Mouse (Mus musculus): ENCODE measurements around the gene Gm49395. TPM values are rescaled to one million over a fixed set of nuclear protein-coding genes. Genes with fewer than 3 reads are reported as not detected.

Gene Gm49395
- polyA plus RNA-seq, 1 experiment from 2014 or later: 7.4 TPM

GRCm38 (mm10) chr13:115006213-115006835 is 95.4 kb downstream of the Gm49395 start:
- WGBS: 55% methylated on average over 9 of the region's 9 CpGs
- no peak overlapping the region for H3K27ac ChIP-seq (ENCODE audit: low read depth, low read length)

GRCm38 (mm10) chr13:115005342-115005741 is 96.4 kb downstream of the Gm49395 start:
- no peak overlapping the region for H3K27ac ChIP-seq (ENCODE audit: low read depth, low read length)
- no peak for ATAC-seq
- TF ChIP-seq CTCF (IDR thresholded peaks at IDR 0.05; ENCODE audit: low read depth): no peak

More at GRCm38 (mm10) chr13:115006213-115006835, 95.4 kb downstream of the Gm49395 start:
- Histone ChIP-seq H3K4me3 (ENCODE audit: low read depth, low read length) (no peak overlapping the region), H3K9me3 (ENCODE audit: control insufficient read depth) (no peaks in the 10 kb centered on the region), H3K4me1 (replicated peaks; ENCODE audit: control insufficient read depth, insufficient read depth, low read length) (no peaks in the 10 kb centered on the region), H3K9ac (ENCODE audit: low read depth, low read length) (no peak overlapping the region), H3K36me3 (ENCODE audit: control insufficient read depth, insufficient read depth) (no peaks in the 10 kb centered on the region; the same call in 1 of the 2 replicates), H3K27me3 (replicated peaks; ENCODE audit: control insufficient read depth, insufficient read depth, low read length) (no peaks in the 10 kb centered on the region), H3K4me2 (replicated peaks; ENCODE audit: low read depth) (no peak overlapping the region)
- ATAC-seq: no peak
- TF ChIP-seq CTCF (IDR thresholded peaks at IDR 0.05; ENCODE audit: low read depth): no peak

GRCm38 (mm10) chr13:115003444-115004053 is 98.2 kb downstream of the Gm49395 start:
- TF ChIP-seq CTCF (IDR thresholded peaks at IDR 0.05; ENCODE audit: low read depth): peak; percentile 58
- Histone ChIP-seq H3K4me1 (replicated peaks; ENCODE audit: control insufficient read depth, insufficient read depth, low read length) (no peaks in the 10 kb centered on the region), H3K9ac (ENCODE audit: low read depth, low read length) (no peak overlapping the region), H3K27ac (ENCODE audit: low read depth, low read length) (no peak overlapping the region), H3K36me3 (ENCODE audit: control insufficient read depth, insufficient read depth) (no peaks in the 10 kb centered on the region; the same call in 1 of the 2 replicates), H3K4me3 (ENCODE audit: low read depth, low read length) (no peak overlapping the region), H3K27me3 (replicated peaks; ENCODE audit: control insufficient read depth, insufficient read depth, low read length) (no peaks in the 10 kb centered on the region), H3K9me3 (ENCODE audit: control insufficient read depth) (no peaks in the 10 kb centered on the region), H3K4me2 (replicated peaks; ENCODE audit: low read depth) (no peak overlapping the region)
- 51% methylated on average over 7 of the region's 7 CpGs for WGBS
- no peak for ATAC-seq

More at GRCm38 (mm10) chr13:115005342-115005741, 96.4 kb downstream of the Gm49395 start:
- Histone ChIP-seq H3K4me1 (replicated peaks; ENCODE audit: control insufficient read depth, insufficient read depth, low read length) (no peaks in the 10 kb centered on the region), H3K27me3 (replicated peaks; ENCODE audit: control insufficient read depth, insufficient read depth, low read length) (no peaks in the 10 kb centered on the region), H3K4me2 (replicated peaks; ENCODE audit: low read depth) (no peak overlapping the region), H3K9ac (ENCODE audit: low read depth, low read length) (no peak overlapping the region), H3K36me3 (ENCODE audit: control insufficient read depth, insufficient read depth) (no peaks in the 10 kb centered on the region; the same call in 1 of the 2 replicates), H3K9me3 (ENCODE audit: control insufficient read depth) (no peaks in the 10 kb centered on the region), H3K4me3 (ENCODE audit: low read depth, low read length) (no peak overlapping the region)
- 61% methylated on average over 6 of the region's 6 CpGs for WGBS

- Histone ChIP-seq H3K36me3 (ENCODE audit: control insufficient read depth, insufficient read depth) (no peaks in the 10 kb centered on the region), H3K9ac (ENCODE audit: low read depth, low read length) (no peak overlapping the region), H3K4me1 (replicated peaks; ENCODE audit: control insufficient read depth, insufficient read depth, low read length) (no peaks in the 10 kb centered on the region), H3K4me3 (ENCODE audit: low read depth, low read length) (no peak overlapping the region), H3K27me3 (replicated peaks; ENCODE audit: control insufficient read depth, insufficient read depth, low read length) (no peaks in the 10 kb centered on the region), H3K4me2 (replicated peaks; ENCODE audit: low read depth) (no peak overlapping the region), H3K9me3 (ENCODE audit: control insufficient read depth) (no peaks in the 10 kb centered on the region), H3K27ac (ENCODE audit: low read depth, low read length) (no peak overlapping the region)
- no peak for TF ChIP-seq CTCF (IDR thresholded peaks at IDR 0.05; ENCODE audit: low read depth)
- no peak for ATAC-seq
- WGBS: 68% methylated on average over 3 of the region's 3 CpGs
Measured at GRCm38 (mm10) chr13:115002837-115003236, 98.9 kb downstream of the Gm49395 start.

GRCm38 (mm10) chr13:115002155-115002554 is 99.6 kb downstream of the Gm49395 start:
- Histone ChIP-seq H3K36me3 (ENCODE audit: control insufficient read depth, insufficient read depth) (no peaks in the 10 kb centered on the region), H3K27me3 (replicated peaks; ENCODE audit: control insufficient read depth, insufficient read depth, low read length) (no peaks in the 10 kb centered on the region), H3K9ac (ENCODE audit: low read depth, low read length) (no peak overlapping the region), H3K4me1 (replicated peaks; ENCODE audit: control insufficient read depth, insufficient read depth, low read length) (no peaks in the 10 kb centered on the region), H3K4me2 (replicated peaks; ENCODE audit: low read depth) (no peak overlapping the region), H3K4me3 (ENCODE audit: low read depth, low read length) (no peak overlapping the region), H3K9me3 (ENCODE audit: control insufficient read depth) (no peaks in the 10 kb centered on the region), H3K27ac (ENCODE audit: low read depth, low read length) (no peak overlapping the region)
- no peak for TF ChIP-seq CTCF (IDR thresholded peaks at IDR 0.05; ENCODE audit: low read depth)
- WGBS: 88% methylated on average over 5 of the region's 5 CpGs
- ATAC-seq: no peak

- TF ChIP-seq CTCF (IDR thresholded peaks at IDR 0.05; ENCODE audit: low read depth): no peak
- no peak for ATAC-seq
- Histone ChIP-seq H3K4me2 (replicated peaks; ENCODE audit: low read depth) (no peak overlapping the region), H3K9ac (ENCODE audit: low read depth, low read length) (no peak overlapping the region), H3K4me1 (replicated peaks; ENCODE audit: control insufficient read depth, insufficient read depth, low read length) (no peaks in the 10 kb centered on the region), H3K4me3 (ENCODE audit: low read depth, low read length) (no peak overlapping the region), H3K27ac (ENCODE audit: low read depth, low read length) (no peak overlapping the region), H3K27me3 (replicated peaks; ENCODE audit: control insufficient read depth, insufficient read depth, low read length) (no peaks in the 10 kb centered on the region), H3K9me3 (ENCODE audit: control insufficient read depth) (no peaks in the 10 kb centered on the region), H3K36me3 (ENCODE audit: control insufficient read depth, insufficient read depth) (no peaks in the 10 kb centered on the region)
- 88% methylated on average over 4 of the region's 4 CpGs for WGBS
Measured at GRCm38 (mm10) chr13:114999582-114999981, 102.1 kb downstream of the Gm49395 start.

Data from intestine, postnatal 0 days (tissue).